Mouse (Mus musculus) right cerebral cortex, postnatal 14 days (tissue): ENCODE measurements around the gene Fmo5.

Experiments used
- DNase-seq: peaks from one replicate; pipeline ENCODE4 v3.0.0; 2022

Fmo5 gene

DNA sequence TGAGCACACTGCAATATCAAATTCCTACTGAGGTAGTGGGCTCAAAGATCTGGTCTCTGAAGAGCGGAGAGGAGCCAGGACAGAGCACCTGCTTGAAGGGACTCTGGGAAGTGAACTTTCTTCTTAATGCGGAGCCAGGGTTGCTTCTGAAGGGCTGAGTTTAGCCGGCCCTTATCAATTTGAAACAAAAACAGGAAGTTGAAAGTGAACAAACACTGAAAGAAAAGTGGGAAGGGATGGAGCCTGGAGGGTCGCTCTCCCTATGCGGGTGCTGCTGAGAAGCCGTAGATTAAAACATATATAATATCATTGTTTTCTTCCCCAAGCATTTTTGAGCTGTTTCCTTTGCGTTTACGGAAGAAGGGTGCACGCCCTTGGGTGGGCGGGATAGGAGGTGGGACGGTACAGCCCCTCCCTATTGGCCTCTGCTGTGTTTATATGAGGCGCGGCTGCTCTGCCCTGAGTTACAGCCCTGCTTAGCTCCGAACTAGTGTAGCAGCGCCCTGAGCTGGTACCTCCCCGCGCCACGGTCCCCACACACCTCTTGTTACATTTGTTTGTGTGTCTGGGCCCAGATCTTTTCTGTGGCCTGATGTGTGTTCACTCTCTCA lies at the start of gene Fmo5:
Fmo5 (plus strand) TSS at position 414 of the 611 bp plus-strand sequence.
- no peak for DNase-seq

DNA sequence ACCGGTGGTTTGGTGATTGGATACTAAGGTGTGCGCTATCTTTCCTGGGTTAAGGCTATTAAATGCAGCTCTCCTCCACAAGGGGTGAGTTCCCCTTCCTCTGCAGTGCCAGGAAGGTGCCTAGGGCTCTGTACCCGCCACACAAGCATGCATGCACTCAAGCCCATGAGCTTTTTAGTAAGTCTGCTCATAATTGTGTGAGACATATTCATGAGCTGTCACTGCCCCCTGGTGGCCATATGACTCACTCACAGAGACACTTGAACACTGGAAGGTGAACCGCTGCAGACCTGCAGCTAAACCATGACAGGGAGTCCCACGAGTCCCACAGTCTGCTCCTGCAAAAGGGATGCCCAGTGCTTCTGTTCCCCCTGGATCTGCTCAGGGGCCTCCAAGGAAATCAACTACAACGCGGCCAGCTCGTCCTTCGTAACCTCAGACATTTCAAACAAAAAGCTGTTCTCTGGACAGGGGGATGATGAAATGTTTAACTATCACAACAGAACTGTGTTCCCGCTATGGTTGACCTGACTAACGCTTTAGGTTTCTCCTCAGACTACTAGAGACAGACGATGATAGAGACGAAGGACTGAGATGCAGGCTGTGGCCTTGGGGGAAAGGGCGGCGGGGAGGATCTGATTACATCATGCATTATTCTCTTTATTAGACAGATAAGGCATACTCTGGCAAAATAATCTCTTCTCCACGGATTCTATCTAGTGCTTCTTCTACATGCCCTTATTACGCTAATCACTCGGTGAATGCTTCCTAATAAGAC lies 43.0 kb upstream of the Fmo5 start:
- peak; percentile 93 for DNase-seq

DNA sequence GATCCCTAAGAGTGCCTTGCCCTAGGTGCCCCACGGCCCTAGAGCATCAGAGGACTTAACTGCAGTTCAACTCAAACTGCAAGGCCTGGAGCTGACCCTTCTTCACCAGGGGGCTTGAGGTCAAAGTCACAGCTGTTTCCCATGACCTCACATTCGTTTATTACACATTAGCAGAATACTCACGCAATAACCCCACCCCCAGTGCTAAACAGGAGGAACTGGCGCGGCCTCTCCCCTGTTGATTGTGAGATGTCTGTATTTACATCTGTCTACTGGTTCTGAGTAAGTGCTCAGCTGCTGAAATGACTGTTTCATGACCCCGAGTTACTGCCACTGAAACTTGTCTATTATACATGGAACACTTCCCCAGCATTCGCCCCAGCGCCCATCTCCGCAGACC lies 40.9 kb upstream of the Fmo5 start:
- DNase-seq: no peak

DNA sequence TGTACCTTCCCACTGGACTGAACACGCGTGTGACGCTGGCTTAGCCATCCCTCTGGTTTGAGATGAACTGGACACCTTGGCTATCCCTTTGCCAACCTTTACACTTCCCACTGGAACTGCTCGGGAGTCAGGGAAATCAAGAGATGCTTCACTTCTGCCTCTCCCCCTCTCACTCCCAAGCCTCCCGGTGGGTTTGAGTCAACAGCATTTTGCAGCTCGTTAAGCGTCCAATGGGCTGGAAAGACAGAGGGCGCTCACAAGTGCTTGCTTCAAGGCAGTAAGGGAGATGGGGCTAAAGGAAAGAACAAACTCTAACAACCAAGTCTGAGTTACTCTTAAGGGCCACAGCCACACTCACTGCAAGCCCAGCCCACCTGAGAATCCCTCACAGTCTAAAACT lies 37.9 kb upstream of the Fmo5 start:
- DNase-seq: no peak

DNA sequence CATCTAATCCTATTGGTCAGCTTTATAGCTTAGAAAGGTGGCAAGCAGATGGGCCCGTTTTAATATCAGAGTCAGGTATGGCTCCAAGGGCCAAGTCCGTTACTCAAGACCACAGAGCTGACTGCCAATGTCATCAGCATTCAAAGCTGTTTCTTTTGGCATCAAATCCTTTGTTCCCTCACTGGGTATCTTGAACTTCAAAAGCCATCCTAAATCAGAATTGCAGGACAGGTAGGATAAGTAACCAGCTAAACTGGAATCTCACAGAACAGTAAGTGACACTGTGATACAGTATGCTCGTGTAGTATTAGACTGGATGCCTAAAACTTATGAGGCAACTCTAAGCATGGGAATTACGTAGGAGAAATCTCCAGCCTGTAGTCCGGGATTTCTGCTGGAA lies 35.5 kb upstream of the Fmo5 start:
- DNase-seq: no peak

DNA sequence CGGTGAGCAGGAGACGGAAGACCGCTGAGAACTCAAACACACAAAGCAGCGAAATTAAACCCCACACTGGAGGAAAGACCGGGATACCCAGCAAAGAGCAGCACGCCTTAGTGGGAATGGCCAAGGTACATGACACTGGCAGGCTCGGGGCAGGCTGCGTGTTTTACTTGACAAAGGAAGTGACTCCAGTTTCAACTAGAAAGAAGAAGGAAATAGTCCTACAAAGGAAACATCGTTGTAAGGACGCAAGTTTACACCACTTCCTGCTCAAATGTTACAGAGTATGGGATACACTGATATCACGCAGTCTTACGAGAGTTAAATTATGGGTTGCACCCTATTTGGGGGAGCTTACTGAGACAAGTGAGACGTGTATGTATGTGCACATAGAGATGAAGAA lies 34.5 kb upstream of the Fmo5 start:
- DNase-seq: no peak

DNA sequence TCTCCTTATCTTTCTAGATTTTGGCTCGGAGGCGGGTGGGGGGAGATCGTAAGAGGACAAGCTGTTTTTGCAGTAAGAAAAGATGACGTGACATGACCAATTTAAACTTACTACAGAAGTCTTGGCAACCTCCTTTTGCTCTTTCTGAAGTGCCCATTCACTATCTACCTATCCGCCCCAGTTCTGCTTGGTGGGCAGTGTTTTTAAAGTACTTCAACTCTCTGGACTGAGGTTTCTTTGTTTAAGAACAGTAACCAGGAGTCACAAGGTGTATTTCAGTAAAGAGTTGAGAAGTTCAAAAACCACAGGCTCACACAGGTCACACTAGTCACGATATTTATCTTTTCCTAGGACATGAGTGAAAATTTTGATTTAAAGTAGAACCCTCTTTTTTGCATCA lies 33.5 kb upstream of the Fmo5 start:
- DNase-seq: no peak

DNA sequence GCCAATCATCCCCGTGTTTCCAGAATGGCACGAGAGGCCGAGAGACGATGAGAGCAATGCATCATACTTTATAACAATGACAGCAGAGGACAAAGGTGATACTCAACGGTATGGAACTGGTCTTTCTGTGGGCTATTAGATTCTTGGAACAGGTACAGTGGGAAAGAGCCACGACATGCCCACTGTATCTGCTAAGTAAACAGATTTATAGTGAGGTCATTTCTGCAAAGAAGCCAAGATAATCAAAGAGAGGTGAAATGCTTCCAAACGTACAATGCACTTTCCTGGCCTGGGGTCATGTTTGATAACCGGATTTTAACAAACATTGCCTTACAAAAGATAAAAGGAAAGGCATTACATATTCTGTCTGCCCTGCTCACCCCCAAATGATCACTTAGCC lies 31.8 kb upstream of the Fmo5 start:
- DNase-seq: no peak

DNA sequence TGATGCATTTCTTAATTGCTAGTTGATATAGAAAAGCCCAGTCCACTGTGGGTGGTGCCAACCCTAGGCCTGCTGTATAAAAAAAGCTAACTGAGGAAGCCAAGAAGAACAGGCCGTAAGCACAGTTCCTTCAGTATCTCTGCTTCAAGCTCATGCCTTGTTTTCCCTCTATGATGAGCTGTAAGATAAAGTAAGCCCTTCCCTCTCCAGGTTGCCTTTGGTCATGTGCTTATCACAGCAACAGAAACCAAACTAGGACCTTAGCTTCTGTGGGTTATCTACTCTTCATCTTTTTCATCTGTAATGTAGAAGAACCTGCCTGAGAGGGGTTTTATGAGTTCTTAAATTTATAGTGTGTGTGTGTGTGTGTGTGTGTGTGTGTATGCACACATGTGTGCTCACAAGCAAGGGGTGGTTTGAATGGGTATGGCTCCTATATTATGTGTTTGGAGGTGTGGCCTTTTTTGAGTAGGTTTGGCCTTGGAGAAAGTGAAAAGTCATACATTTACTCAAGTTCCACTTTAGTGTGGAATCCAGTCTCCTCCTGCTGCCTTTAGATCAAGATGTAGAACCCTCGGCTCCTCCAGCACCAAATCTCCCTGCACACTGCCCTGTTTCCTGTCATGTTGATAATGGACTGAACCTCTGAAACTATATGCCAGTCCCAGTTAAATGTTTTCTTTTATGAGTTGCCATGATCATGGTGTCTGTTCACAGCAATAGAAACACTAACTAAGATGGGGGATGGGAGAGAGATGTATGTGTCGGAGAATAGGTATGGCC lies 28.4 kb upstream of the Fmo5 start:
- no peak for DNase-seq

DNA sequence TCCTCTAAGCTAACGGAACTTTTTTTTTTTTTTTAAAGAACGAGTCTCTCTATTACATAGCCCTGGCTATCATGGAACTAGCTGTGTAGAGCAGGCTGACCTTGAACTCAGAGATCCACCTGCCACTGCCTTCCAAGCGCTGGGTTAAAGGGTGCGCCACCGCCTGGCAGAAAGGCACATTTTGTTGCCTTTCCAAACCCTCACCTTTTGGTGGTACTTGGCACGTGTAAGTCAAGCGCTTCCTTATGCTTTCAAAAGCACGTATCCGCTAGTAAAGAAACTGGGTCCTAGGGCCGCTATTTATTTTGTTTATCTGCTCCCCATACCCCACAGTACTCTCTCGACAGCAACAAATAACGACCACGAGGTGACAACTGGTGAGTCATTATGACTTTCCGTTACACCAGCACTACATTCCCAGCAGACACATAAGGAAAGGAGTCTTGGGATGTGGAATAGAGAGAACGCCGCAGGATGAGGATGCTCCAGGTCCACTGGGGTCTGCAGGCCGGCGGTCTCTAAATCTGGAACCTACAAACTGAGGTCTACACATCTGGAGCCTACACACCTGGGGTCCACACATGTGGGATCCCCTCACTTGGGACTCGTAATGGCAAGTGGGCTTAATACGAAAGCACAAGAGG lies 19.3 kb upstream of the Fmo5 start:
- no peak for DNase-seq

DNA sequence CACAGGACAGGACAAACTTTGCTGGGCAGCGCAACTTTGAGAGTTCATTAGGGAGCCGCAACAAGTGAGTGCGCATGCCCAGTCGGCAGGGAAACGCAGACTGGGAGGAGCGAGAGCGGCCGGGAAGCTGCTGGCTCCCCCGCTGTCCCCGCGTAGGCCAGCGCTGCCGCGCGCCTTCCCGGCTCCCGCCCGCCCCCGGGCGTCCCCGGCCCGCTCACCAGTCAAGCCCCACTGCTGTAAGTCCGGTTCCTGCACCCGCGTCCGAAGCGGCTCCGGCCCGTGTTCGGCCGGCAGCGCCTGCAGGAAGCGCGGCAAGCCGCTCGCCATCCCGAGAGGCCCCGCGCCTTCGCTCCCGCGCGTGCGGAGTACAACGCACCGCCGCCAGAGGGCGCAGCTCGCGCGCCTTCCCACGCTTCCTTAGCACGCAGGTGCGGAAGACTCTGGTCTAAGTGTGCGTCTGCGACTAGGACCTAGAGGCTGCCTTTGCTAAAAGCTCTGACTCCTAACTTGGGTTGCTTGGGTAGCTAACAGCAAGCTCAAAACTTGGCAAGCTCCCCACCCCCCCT lies 18.7 kb upstream of the Fmo5 start, which contains the start of gene Chd1l:
Chd1l (minus strand) TSS at position 359 of the 566 bp plus-strand sequence.
- DNase-seq: peak; percentile 91

DNA sequence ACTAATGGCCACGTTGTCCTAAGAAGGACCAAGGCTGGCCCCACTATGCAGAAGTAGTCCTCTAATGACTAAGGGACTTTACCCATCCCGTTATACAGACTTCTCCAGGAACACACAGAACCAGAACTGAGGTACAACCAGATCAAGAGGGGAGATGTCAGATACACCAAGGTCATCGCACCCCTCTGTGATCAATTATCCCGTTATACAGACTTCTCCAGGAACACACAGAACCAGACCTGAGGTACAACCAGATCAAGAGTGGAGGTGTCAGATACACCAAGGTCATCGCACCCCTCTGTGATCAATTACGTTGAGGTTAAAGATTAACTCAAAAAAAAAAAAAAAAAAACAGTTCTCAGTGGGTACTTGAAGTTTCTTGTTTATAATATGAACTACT lies 17.6 kb upstream of the Fmo5 start:
- DNase-seq: no peak

DNA sequence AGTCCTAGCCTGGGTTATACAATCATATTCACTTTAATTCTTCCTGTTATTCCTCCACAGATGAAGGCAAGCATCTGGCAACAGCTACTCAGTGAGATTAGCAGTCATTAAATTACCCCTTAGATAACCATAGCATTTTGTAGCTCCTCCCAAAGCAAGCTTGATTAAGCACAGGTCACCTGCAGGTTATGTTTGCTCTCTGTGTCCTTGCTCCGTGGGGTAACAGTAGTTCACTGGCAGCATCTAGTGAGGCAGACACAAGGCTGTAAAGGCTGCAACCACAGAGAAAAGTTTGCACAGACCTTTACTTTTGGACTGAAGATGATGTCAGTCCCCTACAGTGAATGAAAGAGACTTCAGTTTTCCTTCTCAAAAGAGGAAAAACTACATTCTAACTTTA lies 13.4 kb upstream of the Fmo5 start:
- DNase-seq: no peak

DNA sequence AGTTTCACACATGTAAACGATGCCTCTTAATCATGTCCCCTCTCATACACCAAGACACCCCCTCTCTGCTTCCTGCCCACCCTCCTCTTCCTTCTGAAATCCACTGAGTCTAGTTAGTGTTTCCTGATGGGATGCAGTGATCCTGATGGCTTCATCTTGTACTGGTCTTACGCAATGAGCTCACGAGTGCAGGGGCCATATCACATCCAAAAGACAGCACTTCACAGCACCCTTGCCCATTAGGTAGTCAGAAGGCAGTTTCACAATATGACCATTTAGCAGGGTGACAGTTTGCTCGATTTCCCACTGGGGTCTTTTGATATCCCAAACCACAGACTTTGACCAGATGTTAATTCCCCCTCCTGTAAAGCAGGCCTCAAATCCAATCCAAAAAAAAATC lies 12.7 kb upstream of the Fmo5 start:
- no peak for DNase-seq

DNA sequence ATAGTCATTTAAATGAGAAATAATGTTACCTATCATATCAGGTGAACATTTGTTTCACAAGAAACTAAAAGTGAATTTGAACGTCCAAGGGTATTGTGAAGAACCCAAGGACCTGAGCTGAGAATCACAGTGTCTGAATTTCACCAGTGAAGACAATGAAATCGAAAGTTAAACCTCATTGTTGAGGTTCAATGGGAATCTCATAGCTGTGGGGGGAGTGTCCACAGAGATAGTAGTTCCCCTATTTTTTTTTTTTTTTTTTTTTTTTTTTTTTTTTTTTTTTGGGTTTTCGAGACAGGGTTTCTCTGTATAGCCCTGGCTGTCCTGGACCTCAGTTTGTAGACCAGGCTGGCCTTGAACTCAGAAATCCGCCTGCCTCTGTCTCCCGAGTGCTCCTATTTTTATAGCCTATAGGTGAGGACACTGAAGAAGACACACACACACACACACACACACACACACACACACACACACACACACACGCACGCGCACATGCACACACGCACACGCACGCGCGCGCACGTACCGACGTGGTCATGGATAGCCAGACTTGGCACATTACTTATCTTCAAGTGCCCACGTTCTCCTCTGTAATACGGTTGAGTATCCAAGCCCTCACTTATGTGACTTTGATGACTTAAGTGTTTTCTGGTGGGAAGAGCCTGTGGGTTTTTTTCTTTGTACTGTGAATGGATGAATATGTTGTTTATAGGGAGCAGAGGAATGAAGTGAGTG lies 11.3 kb upstream of the Fmo5 start:
- DNase-seq: no peak

DNA sequence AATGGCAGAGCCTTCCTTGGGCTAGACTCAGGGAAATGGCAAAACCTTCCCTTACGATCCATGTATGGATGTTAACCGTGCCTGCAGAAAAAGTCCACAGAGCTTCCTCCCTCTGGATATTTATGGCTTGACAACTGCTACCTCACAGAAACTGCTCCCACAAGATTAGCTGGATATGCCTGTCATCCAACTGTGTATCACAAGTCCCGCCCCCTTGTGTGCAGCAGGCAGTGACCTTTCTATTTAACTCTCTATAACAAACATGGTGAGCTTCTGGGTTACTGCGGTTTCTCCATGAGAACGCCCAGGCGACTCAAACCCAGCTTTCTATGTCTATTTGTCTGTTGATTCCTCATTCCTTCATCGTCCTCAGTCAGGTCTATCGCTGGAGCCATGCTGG lies 10.7 kb upstream of the Fmo5 start:
- no peak for DNase-seq

DNA sequence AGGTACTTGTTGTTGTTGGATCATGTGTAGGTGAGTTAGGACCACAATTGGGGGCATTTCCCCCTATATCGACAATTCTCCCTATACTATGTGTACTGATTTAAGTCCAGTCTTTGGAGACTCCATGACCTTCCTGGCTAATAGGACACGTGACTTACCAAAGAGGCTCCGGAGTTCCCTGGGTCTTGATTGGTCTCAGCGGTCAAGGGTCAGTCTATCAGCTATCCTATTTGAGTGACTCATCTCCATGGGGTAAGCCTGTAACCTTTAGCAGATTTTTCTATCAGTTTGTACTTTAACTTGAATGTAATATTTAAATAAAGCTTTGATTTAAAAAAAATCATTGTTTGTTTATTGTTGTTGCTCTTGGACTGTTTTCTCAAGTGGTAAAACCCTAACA lies 7.9 kb upstream of the Fmo5 start:
- DNase-seq: no peak

DNA sequence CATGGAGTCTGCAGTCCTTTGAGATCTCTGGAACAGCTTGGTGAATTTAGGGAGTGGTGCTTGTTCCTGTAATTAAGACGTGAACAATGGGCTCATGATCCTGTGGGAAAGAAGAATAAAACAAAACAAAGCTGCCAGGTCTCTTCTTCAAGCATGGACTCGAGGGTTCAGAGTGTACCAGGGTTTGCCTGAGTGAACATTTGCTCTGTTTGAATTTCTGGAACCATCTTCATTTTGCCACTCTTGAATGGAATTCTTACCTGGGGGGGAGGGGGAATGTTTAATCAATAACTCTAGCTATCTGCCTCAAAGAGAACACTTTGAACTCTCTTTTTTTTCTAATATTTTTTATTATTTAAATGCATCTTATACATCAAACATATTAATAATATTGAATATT lies 4.0 kb upstream of the Fmo5 start:
- DNase-seq: no peak

DNA sequence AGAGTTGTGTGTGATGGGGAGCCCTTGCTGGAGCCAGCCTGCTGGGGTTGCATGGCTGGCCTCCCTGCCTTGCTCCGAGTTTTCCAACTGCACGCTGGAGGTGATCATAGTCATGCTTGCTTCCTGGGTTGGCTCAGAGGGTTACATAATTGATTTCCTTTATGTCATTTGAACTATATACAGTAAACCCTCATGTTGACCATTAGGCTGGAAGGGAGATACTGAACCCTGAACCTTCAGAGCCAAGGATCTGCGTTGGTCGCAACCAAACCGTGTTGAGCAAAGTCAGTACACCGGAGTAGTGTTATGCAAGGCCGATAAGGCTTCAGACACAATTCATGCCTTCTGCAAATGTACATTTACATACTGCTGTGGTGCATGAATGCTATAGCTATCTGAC lies 711 bp upstream of the Fmo5 start:
- DNase-seq: no peak

DNA sequence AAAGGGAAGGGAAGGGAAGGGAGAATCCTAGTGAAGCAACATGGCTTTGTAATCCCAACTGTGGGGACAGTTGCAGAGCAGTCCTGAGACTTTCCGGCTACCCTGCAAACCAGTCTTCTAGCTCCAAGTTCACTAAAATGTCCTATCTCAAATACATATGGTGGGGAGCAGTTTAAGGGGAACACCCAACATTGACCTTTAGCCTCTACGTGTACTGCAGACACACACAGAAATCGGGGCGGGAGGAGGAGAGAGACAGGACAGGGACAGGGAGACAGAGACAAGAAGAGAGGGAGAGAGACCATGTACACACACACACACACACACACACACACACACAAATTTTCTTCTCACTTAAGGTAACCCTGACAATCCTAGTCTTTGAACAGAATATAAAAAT lies 1.3 kb downstream of the Fmo5 start:
- DNase-seq: no peak

DNA sequence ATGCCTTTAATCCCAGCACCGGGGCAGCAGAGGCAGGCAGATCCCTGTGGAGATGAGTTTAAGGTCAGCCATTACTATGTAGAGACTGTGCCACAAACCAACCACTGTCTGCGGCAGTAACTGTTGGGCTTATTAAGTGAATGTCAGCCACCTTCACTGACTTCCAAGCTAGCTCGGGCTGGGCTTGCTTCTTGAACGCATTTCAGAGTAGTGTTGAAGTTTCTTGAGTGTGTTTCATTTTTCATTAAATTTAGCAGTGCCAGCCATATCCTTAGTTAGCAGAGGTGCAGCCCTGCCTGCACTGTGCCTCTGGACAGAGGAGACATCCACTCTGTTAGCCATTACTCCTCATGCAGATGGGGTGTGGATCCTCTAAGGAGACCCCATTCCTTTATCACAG lies 2.1 kb downstream of the Fmo5 start:
- no peak for DNase-seq

DNA sequence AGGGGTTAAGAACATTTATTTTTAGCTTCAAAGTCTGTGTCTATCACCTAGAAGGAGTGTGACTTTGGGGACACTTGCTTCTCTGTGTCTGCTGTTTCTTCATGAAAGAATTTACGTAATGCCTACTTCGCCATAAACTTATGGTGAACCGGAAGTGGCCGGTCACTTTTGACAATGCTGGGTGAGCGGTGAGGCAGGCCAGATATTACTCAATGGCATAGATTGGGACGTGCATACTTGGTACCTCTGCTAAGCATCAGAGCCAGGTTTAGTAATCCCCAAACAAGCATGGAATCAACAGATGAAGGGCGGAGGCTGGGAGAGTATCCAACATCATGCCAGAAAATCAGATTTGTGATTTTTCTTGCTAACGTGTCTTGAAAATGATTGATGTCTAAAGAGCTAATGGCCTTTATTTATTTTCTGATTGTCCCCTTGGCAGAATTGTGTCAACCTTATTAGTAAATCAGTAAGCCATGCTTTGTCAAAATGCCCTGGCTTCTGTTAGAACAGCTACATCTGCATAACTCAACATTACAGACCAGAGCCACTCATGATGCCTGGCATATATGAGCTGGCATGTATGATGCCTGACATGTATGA lies 2.8 kb downstream of the Fmo5 start:
- no peak for DNase-seq
